Comparison of ENCODE assay signal across 8 mouse cellular contexts in genomic region chr4:126309211-126309921, GRCm38 (mm10). TPM values are rescaled to one million over a fixed set of nuclear protein-coding genes. Genes with fewer than 3 reads are reported as not detected.
DNase-seq lines count a peak whose midpoint lies in the region; ATAC-seq and TF ChIP-seq lines count a peak whose summit lies in the region.

No protein-coding gene starts in this region.

- H3K4me3 ChIP-seq in spleen, adult 2 months (ENCODE audit: extremely low read depth, insufficient read depth, insufficient read length), result no peak overlapping the region
- peak overlapping the region; percentile 25 for H3K4me3 ChIP-seq in hindbrain, postnatal 0 days (ENCODE audit: low read length)

- 0 out of 2 replicates have a peak, but pooled peaks have one; percentile 8 for TF ChIP-seq CTCF in spleen, adult 2 months (IDR thresholded peaks at IDR 0.05; ENCODE audit: extremely low read depth, insufficient read depth, insufficient read length, insufficient replicate concordance)
- 0 out of 2 replicates have a peak, but pooled peaks have one; percentile 17 for TF ChIP-seq CTCF in hindbrain, postnatal 0 days (IDR thresholded peaks at IDR 0.05; ENCODE audit: low read depth)

- no peaks in the 10 kb centered on the region for H3K4me1 ChIP-seq in spleen, adult 2 months (ENCODE audit: control insufficient read depth, insufficient read depth, insufficient read length)
- peaks cover 7% of the 10 kb centered on the region; the same call in 1 of the 2 replicates for H3K4me1 ChIP-seq in hindbrain, postnatal 0 days (ENCODE audit: insufficient read depth, low read length)

- no peaks in the 10 kb centered on the region for H3K9me3 ChIP-seq in hindbrain, postnatal 0 days (ENCODE audit: low read length)

- peaks cover 1% of the 10 kb centered on the region; the same call in 1 of the 2 replicates for H3K36me3 ChIP-seq in spleen, adult 2 months (ENCODE audit: control insufficient read depth, insufficient read depth, low read length)
- H3K36me3 ChIP-seq in hindbrain, postnatal 0 days (ENCODE audit: insufficient read depth, low read length), result no peaks in the 10 kb centered on the region

- peak; percentile 62 for ATAC-seq in hindbrain, postnatal 0 days

- H3K4me2 ChIP-seq in hindbrain, postnatal 0 days (ENCODE audit: low read depth, low read length), result peak overlapping the region; percentile 53

- no peaks in the 10 kb centered on the region; the same call in 1 of the 2 replicates for H3K27me3 ChIP-seq in spleen, adult 2 months (ENCODE audit: control insufficient read depth, insufficient read depth, low read length)
- no peaks in the 10 kb centered on the region for H3K27me3 ChIP-seq in hindbrain, postnatal 0 days (ENCODE audit: insufficient read depth, low read length)

- DNase-seq in cerebellum, adult 11-12 months, result peak; percentile 62
- DNase-seq in cerebellum, adult 11 months, result no peak
- no peak for DNase-seq in spleen, adult 2 months (ENCODE audit: low read depth in 1 of 2, low spot score in 2 of 2)
- no peak for DNase-seq in spleen, postnatal 36 days (ENCODE audit: low spot score in 2 of 2)
- peak; percentile 42 for DNase-seq in hindbrain, postnatal 0 days (ENCODE audit: low spot score)
- peak; percentile 53 for DNase-seq in mesoderm, embryonic 11.5 days (ENCODE audit: low read depth, low spot score)
- no peak for DNase-seq in c-Kit-positive CD71-positive TER-119-positive erythroid progenitor cells, embryonic 14.5 days (ENCODE audit: low spot score)
- no peak for DNase-seq in ovary, postnatal 36 days (ENCODE audit: low spot score)

- H3K9ac ChIP-seq in hindbrain, postnatal 0 days (replicated peaks; ENCODE audit: low read length), result no peak overlapping the region

- WGBS in spleen, adult 2 months, result 22% methylated on average over 20 of the region's 20 CpGs
- 18% methylated on average over 20 of the region's 20 CpGs for WGBS in hindbrain, postnatal 0 days

- no peak overlapping the region for H3K27ac ChIP-seq in spleen, adult 2 months (ENCODE audit: insufficient read depth, low read length)
- H3K27ac ChIP-seq in hindbrain, postnatal 0 days, result no peak overlapping the region

- no peak for TF ChIP-seq POLR2A in spleen, adult 2 months (IDR thresholded peaks at IDR 0.05; ENCODE audit: low read depth, low read length)

RNA-seq across cellular contexts. Expression of gene Adprhl2, which starts 12.1 kb away (rescaled TPM):
- polyA plus RNA-seq in spleen, adult 2 months (2012; rRNA removed), result 44.3 and 65.3 TPM in 2 replicates
- total RNA-seq in hindbrain, postnatal 0 days (2014; rRNA removed), result 64.0 and 73.9 TPM in 2 replicates
- polyA plus RNA-seq in hindbrain, postnatal 0 days (2015; fragmentation: Nextera tagmentation; extraction: Ambion mirVana), result 73.2 and 73.9 TPM in 2 replicates

RNA-seq across cellular contexts. Expression of gene Tekt2, which starts 16.1 kb away (rescaled TPM):
- polyA plus RNA-seq in spleen, adult 2 months (2012; rRNA removed), result 1.7 and 2.0 TPM in 2 replicates
- 2.9 and 25.7 TPM in 2 replicates for total RNA-seq in hindbrain, postnatal 0 days (2014; rRNA removed)
- 16.3 and 17.3 TPM in 2 replicates for polyA plus RNA-seq in hindbrain, postnatal 0 days (2015; fragmentation: Nextera tagmentation; extraction: Ambion mirVana)

RNA-seq across cellular contexts. Expression of gene Col8a2, which starts 22.8 kb away (rescaled TPM):
- polyA plus RNA-seq in spleen, adult 2 months (2012; rRNA removed), result 3.2 and 3.7 TPM in 2 replicates
- 11.6 and 17.7 TPM in 2 replicates for total RNA-seq in hindbrain, postnatal 0 days (2014; rRNA removed)
- 5.5 and 5.9 TPM in 2 replicates for polyA plus RNA-seq in hindbrain, postnatal 0 days (2015; fragmentation: Nextera tagmentation; extraction: Ambion mirVana)

RNA-seq across cellular contexts. Expression of gene Trappc3, which starts 47.2 kb away (rescaled TPM):
- 23.6 and 25.7 TPM in 2 replicates for polyA plus RNA-seq in spleen, adult 2 months (2012; rRNA removed)
- 88.9 and 97.4 TPM in 2 replicates for total RNA-seq in hindbrain, postnatal 0 days (2014; rRNA removed)
- polyA plus RNA-seq in hindbrain, postnatal 0 days (2015; fragmentation: Nextera tagmentation; extraction: Ambion mirVana), result 187 and 188 TPM in 2 replicates

RNA-seq across cellular contexts. Expression of gene Map7d1, which starts 53.2 kb away (rescaled TPM):
- 46.3 and 60.2 TPM in 2 replicates for polyA plus RNA-seq in spleen, adult 2 months (2012; rRNA removed)
- total RNA-seq in hindbrain, postnatal 0 days (2014; rRNA removed), result 106 and 109 TPM in 2 replicates
- 51.0 and 54.6 TPM in 2 replicates for polyA plus RNA-seq in hindbrain, postnatal 0 days (2015; fragmentation: Nextera tagmentation; extraction: Ambion mirVana)

Comparison
In these comparisons a context has a peak if more than half of its experiments do, and no peak if none do; other contexts are left out.
1. DNase-seq: peak in cerebellum, adult 11-12 months (single experiment), hindbrain, postnatal 0 days (single experiment) and mesoderm, embryonic 11.5 days (single experiment); none in cerebellum, adult 11 months (single experiment), spleen, adult 2 months (0 of 2), spleen, postnatal 36 days (0 of 2), c-Kit-positive CD71-positive TER-119-positive erythroid progenitor cells, embryonic 14.5 days (single experiment) and ovary, postnatal 36 days (single experiment).